Comparison of ENCODE assay signal across 19 mouse cellular contexts in the genomic region with DNA sequence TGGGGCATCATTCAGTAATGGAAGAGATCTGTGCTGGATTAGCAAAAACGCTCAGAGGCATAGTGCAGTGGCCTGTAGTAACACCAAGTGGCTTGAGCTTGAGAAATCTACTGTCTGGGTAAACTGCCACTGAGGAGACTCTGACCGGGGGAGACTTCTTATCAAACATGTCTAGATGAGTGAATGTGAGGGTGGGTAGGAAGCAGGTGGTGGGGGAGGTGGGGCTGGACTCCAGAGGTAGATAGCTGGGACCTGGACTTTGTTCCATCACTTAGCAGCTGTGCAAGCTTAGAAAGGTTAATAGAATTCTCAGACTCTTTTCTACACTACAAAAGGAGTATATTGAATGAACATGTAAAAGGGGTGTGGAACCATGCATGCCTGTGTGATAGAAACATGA.
"Had no signal": no experiment of that assay in that cellular context is flagged by ENCODE, and none has a peak within 500 bp of the region (broad histone marks: within the 10 kb centered on the region; RNA-seq: fewer than 3 reads in every experiment).

No protein-coding gene starts in this region.

- H3K36me3 ChIP-seq: liver, embryonic 15.5 days; lung, embryonic 15.5 days; midbrain, embryonic 13.5 days; midbrain, embryonic 15.5 days; neural tube, embryonic 12.5 days had no signal

- H3K9me3 ChIP-seq: liver, embryonic 15.5 days; lung, embryonic 15.5 days; midbrain, embryonic 13.5 days; midbrain, embryonic 15.5 days; neural tube, embryonic 12.5 days had no signal

- ATAC-seq: liver, postnatal 0 days; lung, postnatal 0 days; midbrain, embryonic 13.5 days; midbrain, embryonic 15.5 days had no signal

- H3K9ac ChIP-seq: liver, embryonic 15.5 days; liver, postnatal 0 days; lung, embryonic 15.5 days; midbrain, embryonic 13.5 days; midbrain, embryonic 15.5 days; neural tube, embryonic 12.5 days had no signal

- H3K4me1 ChIP-seq: liver, embryonic 15.5 days; lung, embryonic 15.5 days; midbrain, embryonic 13.5 days; midbrain, embryonic 15.5 days; neural tube, embryonic 12.5 days had no signal

- H3K27ac ChIP-seq: liver, embryonic 15.5 days; lung, embryonic 15.5 days; macrophage; midbrain, embryonic 13.5 days; midbrain, embryonic 15.5 days; neural tube, embryonic 12.5 days had no signal

- DNase-seq: liver, postnatal 0 days; lung, adult 2 months; lung, postnatal 14 days; lung, postnatal 36 days; right cerebral cortex, postnatal 25 days; right cerebral cortex, postnatal 4 days; spleen, adult 18-20 months; thymus, adult 18-20 months; thymus, postnatal 14 days; thymus, postnatal 36 days had no signal

- H3K27me3 ChIP-seq: lung, embryonic 15.5 days; midbrain, embryonic 13.5 days; midbrain, embryonic 15.5 days; neural tube, embryonic 12.5 days had no signal

- H3K4me3 ChIP-seq: liver, embryonic 15.5 days; lung, embryonic 15.5 days; megakaryocyte, embryonic 14.5 days; midbrain, embryonic 13.5 days; midbrain, embryonic 15.5 days; neural tube, embryonic 12.5 days had no signal

- H3K4me2 ChIP-seq: liver, embryonic 15.5 days; lung, embryonic 15.5 days; midbrain, embryonic 11.5 days; midbrain, embryonic 13.5 days; midbrain, embryonic 15.5 days; neural tube, embryonic 12.5 days had no signal
